In the genomic region with DNA sequence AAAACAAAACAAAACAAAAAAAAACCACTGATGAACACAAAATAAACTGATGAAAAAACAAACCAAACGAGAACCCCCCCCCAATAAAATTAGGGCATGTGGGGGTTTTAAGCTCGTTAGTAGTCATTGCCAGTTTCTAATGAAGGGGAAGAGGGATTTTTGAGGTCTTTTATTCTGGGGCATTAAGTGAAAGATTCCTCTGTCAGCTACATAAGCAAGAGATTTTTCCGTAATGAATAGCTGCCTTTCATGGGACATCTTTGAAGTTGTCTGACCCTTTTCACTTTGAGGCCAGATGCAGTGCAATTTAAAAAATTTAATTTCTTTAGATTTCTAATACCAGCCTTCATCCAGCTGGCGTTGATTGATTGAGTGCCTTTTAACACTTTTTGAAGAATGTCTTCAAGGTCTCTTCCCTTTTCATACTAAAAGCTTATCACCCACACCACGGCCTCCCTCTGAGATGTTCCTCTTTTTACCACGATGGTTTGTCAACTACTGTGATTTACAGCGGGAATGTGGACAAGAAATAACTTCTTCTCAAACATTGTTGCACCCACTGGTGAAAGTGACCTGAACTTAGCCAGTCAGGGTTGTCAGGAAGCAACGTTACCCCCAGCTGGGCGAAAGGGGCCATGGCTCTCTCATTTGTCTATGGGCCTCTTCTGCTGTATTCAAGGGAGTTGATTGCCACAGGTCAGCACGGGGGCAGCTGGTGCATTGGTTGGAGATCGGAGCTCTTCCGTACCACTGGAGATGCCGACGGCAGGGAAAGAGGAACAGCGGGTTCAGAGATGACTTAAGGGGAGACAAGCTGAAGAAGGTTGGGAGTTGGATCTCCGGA, we compare ENCODE assay signal across 23 mouse cellular contexts.
DNase-seq lines count a peak whose midpoint lies in the region; ATAC-seq and TF ChIP-seq lines count a peak whose summit lies in the region.
"Had no signal": no experiment of that assay in that cellular context is flagged by ENCODE, and none has a peak within 500 bp of the region (broad histone marks: within the 10 kb centered on the region; RNA-seq: fewer than 3 reads in every experiment).

No protein-coding gene starts in this region.

- H3K27ac ChIP-seq in hindbrain, embryonic 10.5 days, result peak overlapping the region; percentile 13; the same call in 1 of the 2 replicates
- no peak overlapping the region for H3K27ac ChIP-seq in hindbrain, embryonic 11.5 days (ENCODE audit: low read depth, low read length)
- H3K27ac ChIP-seq in bone marrow macrophage, adult 2 months (ENCODE audit: insufficient read depth, low read depth, low read length), result peak overlapping the region; percentile 62
- H3K27ac ChIP-seq in left cerebral cortex, adult 2 months, result no peak overlapping the region
- H3K27ac ChIP-seq: hindbrain, embryonic 15.5 days; intestine, embryonic 15.5 days; limb, embryonic 13.5 days; liver, embryonic 14.5 days; neural tube, embryonic 15.5 days; stomach, embryonic 15.5 days had no signal

- H3K4me1 ChIP-seq in hindbrain, embryonic 10.5 days (replicated peaks), result peaks cover 20% of the 10 kb centered on the region
- no peaks in the 10 kb centered on the region for H3K4me1 ChIP-seq in hindbrain, embryonic 11.5 days (replicated peaks; ENCODE audit: control insufficient read depth, insufficient read depth, low read length)
- peaks cover 30% of the 10 kb centered on the region for H3K4me1 ChIP-seq in bone marrow macrophage, adult 2 months (ENCODE audit: control insufficient read depth, insufficient read depth, low read length)
- H3K4me1 ChIP-seq: hindbrain, embryonic 15.5 days; neural tube, embryonic 15.5 days had no signal

- H3K4me2 ChIP-seq in hindbrain, embryonic 11.5 days (replicated peaks; ENCODE audit: low read depth, low read length), result no peak overlapping the region
- H3K4me2 ChIP-seq: heart, embryonic 12.5 days; hindbrain, embryonic 15.5 days; intestine, embryonic 15.5 days; limb, embryonic 13.5 days; neural tube, embryonic 15.5 days; stomach, embryonic 15.5 days had no signal

- H3K9me3 ChIP-seq in hindbrain, embryonic 10.5 days, result no peaks in the 10 kb centered on the region
- H3K9me3 ChIP-seq in hindbrain, embryonic 11.5 days (ENCODE audit: control insufficient read depth, low read length), result no peaks in the 10 kb centered on the region
- H3K9me3 ChIP-seq: heart, embryonic 12.5 days; hindbrain, embryonic 15.5 days; intestine, embryonic 15.5 days; limb, embryonic 13.5 days; neural tube, embryonic 15.5 days; stomach, embryonic 15.5 days had no signal

- no peak for TF ChIP-seq POLR2A in bone marrow macrophage, adult 2 months (IDR thresholded peaks at IDR 0.05; ENCODE audit: borderline replicate concordance, low read depth, low read length)

- no peak for ATAC-seq in hindbrain, embryonic 11.5 days (ENCODE audit: low FRiP score)
- ATAC-seq: intestine, embryonic 15.5 days; midbrain, embryonic 16.5 days had no signal

- no peaks in the 10 kb centered on the region for H3K36me3 ChIP-seq in hindbrain, embryonic 10.5 days
- H3K36me3 ChIP-seq in hindbrain, embryonic 11.5 days (ENCODE audit: control insufficient read depth, insufficient read depth, low read length), result no peaks in the 10 kb centered on the region
- H3K36me3 ChIP-seq: heart, embryonic 12.5 days; hindbrain, embryonic 15.5 days; intestine, embryonic 15.5 days; limb, embryonic 13.5 days; neural tube, embryonic 15.5 days; stomach, embryonic 15.5 days had no signal

- H3K27me3 ChIP-seq in hindbrain, embryonic 10.5 days (ENCODE audit: insufficient read depth, poor library complexity, severe bottlenecking), result no peaks in the 10 kb centered on the region
- no peaks in the 10 kb centered on the region for H3K27me3 ChIP-seq in hindbrain, embryonic 11.5 days (ENCODE audit: control insufficient read depth, insufficient read depth, low read length)
- H3K27me3 ChIP-seq: heart, embryonic 12.5 days; hindbrain, embryonic 15.5 days; intestine, embryonic 15.5 days; limb, embryonic 13.5 days; neural tube, embryonic 15.5 days; stomach, embryonic 15.5 days had no signal

- intact Hi-C loops in left cerebral cortex, adult 2 months (cut with DNase I), result no loop called here

- TF ChIP-seq CTCF in bone marrow macrophage, adult 2 months (IDR thresholded peaks at IDR 0.05; ENCODE audit: low read depth, low read length), result no peak
- TF ChIP-seq CTCF in left cerebral cortex, adult 2 months (IDR thresholded peaks at IDR 0.05), result no peak

- 54% methylated on average over 16 of the region's 16 CpGs for WGBS in hindbrain, embryonic 10.5 days
- WGBS in hindbrain, embryonic 11.5 days, result 33% methylated on average over 16 of the region's 16 CpGs

- no peak for DNase-seq in hindbrain, embryonic 10.5 days (ENCODE audit: low spot score)
- no peak for DNase-seq in hindbrain, embryonic 11.5 days (ENCODE audit: low spot score)
- DNase-seq in embryo, embryonic 9.5 days (ENCODE audit: extremely low spot score), result peak; percentile 40
- DNase-seq in retina, embryonic 14.5 days (ENCODE audit: low spot score), result peak; percentile 57
- no peak for DNase-seq in adrenal gland, adult (ENCODE audit: inconsistent age in 2 of 2, low spot score in 1 of 2)
- no peak for DNase-seq in left cerebral cortex, adult 2 months (ENCODE audit: extremely low spot score in 1 of 2, low spot score in 2 of 2)
- DNase-seq: adrenal gland, postnatal 14 days; cerebellum, adult 18-20 months; cerebellum, postnatal 25 days; heart, postnatal 14 days; kidney, postnatal 36 days; layer of hippocampus, adult 9-11 months; right cerebral cortex, postnatal 25 days; thymus, adult 2 months had no signal

- no peak overlapping the region for H3K9ac ChIP-seq in hindbrain, embryonic 11.5 days (ENCODE audit: low read depth, low read length)
- H3K9ac ChIP-seq: heart, embryonic 12.5 days; hindbrain, embryonic 15.5 days; intestine, embryonic 15.5 days; limb, embryonic 13.5 days; liver, embryonic 14.5 days; neural tube, embryonic 15.5 days; stomach, embryonic 15.5 days had no signal

- no peak overlapping the region for H3K4me3 ChIP-seq in hindbrain, embryonic 10.5 days
- H3K4me3 ChIP-seq in hindbrain, embryonic 11.5 days (ENCODE audit: low read depth, low read length), result no peak overlapping the region
- H3K4me3 ChIP-seq in bone marrow macrophage, adult 2 months (ENCODE audit: insufficient read depth, low read length), result no peak overlapping the region
- H3K4me3 ChIP-seq in left cerebral cortex, adult 2 months, result no peak overlapping the region
- H3K4me3 ChIP-seq: heart, embryonic 12.5 days; hindbrain, embryonic 15.5 days; intestine, embryonic 15.5 days; limb, embryonic 13.5 days; neural tube, embryonic 15.5 days; stomach, embryonic 15.5 days had no signal

Comparison
In these comparisons a context has a peak if more than half of its experiments do, and no peak if none do; other contexts are left out.
1. H3K27ac ChIP-seq: peak in hindbrain, embryonic 10.5 days (single experiment) and bone marrow macrophage, adult 2 months (single experiment); none in hindbrain, embryonic 11.5 days (single experiment) and left cerebral cortex, adult 2 months (single experiment).
2. DNase-seq: peak in embryo, embryonic 9.5 days (single experiment) and retina, embryonic 14.5 days (single experiment); none in hindbrain, embryonic 10.5 days (single experiment), hindbrain, embryonic 11.5 days (single experiment), adrenal gland, adult (0 of 2) and left cerebral cortex, adult 2 months (0 of 2).